23 mouse cellular contexts compared by ENCODE assay signal in genomic region chr1:90332531-90332930, GRCm38 (mm10).
"Had no signal": no experiment of that assay in that cellular context is flagged by ENCODE, and none has a peak within 500 bp of the region (broad histone marks: within the 10 kb centered on the region; RNA-seq: fewer than 3 reads in every experiment).

No protein-coding gene starts in this region.

- H3K4me2 ChIP-seq: limb, embryonic 13.5 days; liver, embryonic 12.5 days; liver, embryonic 15.5 days; lung, embryonic 15.5 days; midbrain, embryonic 11.5 days; midbrain, embryonic 15.5 days; neural tube, embryonic 12.5 days; neural tube, embryonic 15.5 days; stomach, embryonic 15.5 days had no signal

- H3K4me1 ChIP-seq: liver, embryonic 12.5 days; liver, embryonic 15.5 days; megakaryocyte, embryonic 14.5 days had no signal

- H3K27me3 ChIP-seq: liver, embryonic 12.5 days; liver, embryonic 15.5 days; neural tube, embryonic 12.5 days; stomach, embryonic 15.5 days had no signal

- H3K9ac ChIP-seq: limb, embryonic 13.5 days; liver, embryonic 12.5 days; liver, embryonic 15.5 days; lung, embryonic 15.5 days; midbrain, embryonic 15.5 days; neural tube, embryonic 12.5 days; neural tube, embryonic 15.5 days; stomach, embryonic 15.5 days had no signal

- H3K9me3 ChIP-seq: limb, embryonic 10.5 days; limb, embryonic 13.5 days; liver, embryonic 12.5 days; liver, embryonic 15.5 days; lung, embryonic 15.5 days; midbrain, embryonic 15.5 days; neural tube, embryonic 12.5 days; neural tube, embryonic 15.5 days; stomach, embryonic 15.5 days had no signal

- ATAC-seq: liver, embryonic 12.5 days; midbrain, embryonic 15.5 days had no signal

- H3K4me3 ChIP-seq: layer of hippocampus, adult 2 months; limb, embryonic 10.5 days; limb, embryonic 13.5 days; liver, embryonic 12.5 days; liver, embryonic 15.5 days; lung, embryonic 15.5 days; megakaryocyte, embryonic 14.5 days; midbrain, embryonic 15.5 days; neural tube, embryonic 12.5 days; neural tube, embryonic 15.5 days; stomach, embryonic 15.5 days had no signal

- DNase-seq: kidney, postnatal 25 days; layer of hippocampus, adult 9-11 months; liver; lung, adult 18-20 months; lung, postnatal 10 days; lung, postnatal 36 days; right cerebral cortex, adult 18-20 months; right cerebral cortex, postnatal 14 days; right cerebral cortex, postnatal 4 days; spleen, adult 18-20 months; thymus, postnatal 25 days had no signal

- H3K36me3 ChIP-seq: limb, embryonic 10.5 days; limb, embryonic 13.5 days; liver, embryonic 12.5 days; liver, embryonic 15.5 days; lung, embryonic 15.5 days; midbrain, embryonic 15.5 days; neural tube, embryonic 12.5 days; neural tube, embryonic 15.5 days; stomach, embryonic 15.5 days had no signal

- H3K27ac ChIP-seq: layer of hippocampus, adult 2 months; limb, embryonic 13.5 days; liver, embryonic 12.5 days; liver, embryonic 15.5 days; lung, embryonic 15.5 days; midbrain, embryonic 15.5 days; neural tube, embryonic 12.5 days; neural tube, embryonic 15.5 days; stomach, embryonic 15.5 days had no signal
